Mouse (Mus musculus) lung, embryonic 16.5 days (tissue): ENCODE measurements around the gene Gm26661. TPM values are rescaled to one million over a fixed set of nuclear protein-coding genes. Genes with fewer than 3 reads are reported as not detected.

Experiments
- ATAC-seq: fragments of 200-750 bp; cut with Nextera tagmentation; 2 replicates; pipeline ENCODE4 v1.8.0; 2017; ENCODE audit warnings: low read depth, mild to moderate bottlenecking, moderate library complexity
- H3K27ac ChIP-seq: fragments of 300-500 bp; sonication (generic); 2 replicates; pipeline ENCODE4 v1.5.1; 2014; ENCODE audit warnings: mild to moderate bottlenecking, control low read depth, low read length
- H3K27me3 ChIP-seq: fragments of 300-500 bp; sonication (generic); 2 replicates; pipeline ENCODE4 v1.6.1; 2014; ENCODE audit warnings: low read depth, low read length, mixed read lengths; ENCODE audit not compliant: control insufficient read depth, insufficient read depth
- H3K36me3 ChIP-seq: fragments of 300-500 bp; sonication (generic); 2 replicates; pipeline ENCODE4 v1.6.1; 2014; ENCODE audit warnings: low read length; ENCODE audit not compliant: control insufficient read depth, insufficient read depth
- H3K4me1 ChIP-seq: fragments of 300-500 bp; sonication (generic); replicated peaks from 2 replicates; pipeline ENCODE4 v1.6.1; 2014; ENCODE audit warnings: low read length, mixed read lengths; ENCODE audit not compliant: control insufficient read depth, insufficient read depth
- H3K4me2 ChIP-seq: fragments of 300-500 bp; sonication (generic); 2 replicates; pipeline ENCODE4 v1.6.1; 2014; ENCODE audit warnings: low read depth, low read length, control low read depth
- H3K4me3 ChIP-seq: fragments of 300-500 bp; sonication (generic); 2 replicates; pipeline ENCODE4 v1.5.1; 2014; ENCODE audit warnings: mild to moderate bottlenecking, low read length, control low read depth
- H3K9ac ChIP-seq: fragments of 300-500 bp; sonication (generic); 2 replicates; pipeline ENCODE4 v1.6.1; 2014; ENCODE audit warnings: low read length, control low read depth
- H3K9me3 ChIP-seq: fragments of 300-500 bp; sonication (generic); 2 replicates; pipeline ENCODE4 v1.6.1; 2016; ENCODE audit warnings: low read length; ENCODE audit not compliant: control insufficient read depth
- WGBS: fragments of 180-500 bp; shearing (Covaris S2); extraction: QIAGEN DNeasy Blood & Tissue Kit; methylation state at CpG from one replicate; pipeline ENCODE4 v1.1.7; 2014; 5-methylcytosine and 5-hydroxymethylcytosine counted together
- polyA plus RNA-seq: library from polyadenylated mRNA; unstranded; fragments of >200 nt; fragmentation: Nextera tagmentation; extraction: Ambion mirVana; gene quantifications from 2 replicates; pipeline ENCODE4 v1.2.1, GENCODE M21; 2015

Gene Gm26661
- polyA plus RNA-seq, 1 experiment from 2014 or later = not detected

GRCm38 (mm10) chr14:7831770-7832439 lies 40.5 kb downstream of the Gm26661 start:
- Histone ChIP-seq H3K9ac (no peak overlapping the region), H3K27ac (no peak overlapping the region), H3K27me3 (no peaks in the 10 kb centered on the region), H3K4me1 (peaks cover 8% of the 10 kb centered on the region; the same call in 1 of the 2 replicates), H3K36me3 (no peaks in the 10 kb centered on the region), H3K9me3 (no peaks in the 10 kb centered on the region), H3K4me2 (no peak overlapping the region), H3K4me3 (no peak overlapping the region)
- 50% methylated on average over 1 of the region's 1 CpGs for WGBS
- ATAC-seq = no peak

GRCm38 (mm10) chr14:7832440-7832783 lies 41.0 kb downstream of the Gm26661 start:
- Histone ChIP-seq H3K9ac (no peak overlapping the region), H3K36me3 (no peaks in the 10 kb centered on the region), H3K4me2 (no peak overlapping the region), H3K4me1 (0 out of 2 replicates have a peak, but pooled peaks cover 5% of the 10 kb centered on the region), H3K27ac (no peak overlapping the region), H3K4me3 (no peak overlapping the region), H3K27me3 (no peaks in the 10 kb centered on the region), H3K9me3 (no peaks in the 10 kb centered on the region)
- no peak for ATAC-seq
- 90% methylated on average over 5 of the region's 5 CpGs for WGBS

GRCm38 (mm10) chr14:7833458-7833857 lies 42.1 kb downstream of the Gm26661 start:
- WGBS = 77% methylated on average over 4 of the region's 4 CpGs
- Histone ChIP-seq H3K4me2 (no peak overlapping the region), H3K4me3 (no peak overlapping the region), H3K27me3 (no peaks in the 10 kb centered on the region), H3K36me3 (no peaks in the 10 kb centered on the region), H3K27ac (no peak overlapping the region), H3K4me1 (0 out of 2 replicates have a peak, but pooled peaks cover 5% of the 10 kb centered on the region), H3K9me3 (no peaks in the 10 kb centered on the region), H3K9ac (no peak overlapping the region)
- ATAC-seq = no peak

- H3K9me3 ChIP-seq = no peaks in the 10 kb centered on the region
- H3K36me3 ChIP-seq = no peaks in the 10 kb centered on the region
- H3K4me3 ChIP-seq = no peak overlapping the region
- no peak overlapping the region for H3K4me2 ChIP-seq
- no peak for ATAC-seq
- WGBS = 86% methylated on average over 5 of the region's 5 CpGs
- no peak overlapping the region for H3K9ac ChIP-seq
- H3K27ac ChIP-seq = no peak overlapping the region
- no peaks in the 10 kb centered on the region for H3K27me3 ChIP-seq
- peaks cover 9% of the 10 kb centered on the region for H3K4me1 ChIP-seq
Measured at GRCm38 (mm10) chr14:7838564-7839089, 47.2 kb downstream of the Gm26661 start.

- H3K36me3 ChIP-seq = no peaks in the 10 kb centered on the region
- no peak overlapping the region for H3K27ac ChIP-seq
- H3K27me3 ChIP-seq = no peaks in the 10 kb centered on the region
- WGBS = 32% methylated on average over 8 of the region's 8 CpGs
- H3K4me3 ChIP-seq = no peak overlapping the region
- H3K4me1 ChIP-seq = peaks cover 12% of the 10 kb centered on the region
- no peak overlapping the region for H3K4me2 ChIP-seq
- no peak overlapping the region for H3K9ac ChIP-seq
- H3K9me3 ChIP-seq = no peaks in the 10 kb centered on the region
- no peak for ATAC-seq
Measured at GRCm38 (mm10) chr14:7839950-7840514, 48.6 kb downstream of the Gm26661 start.

Other genes starting within 250 kb of the Gm26661 start
- 0.23 and 0.25 TPM in 2 replicates for gene Gm3558, start 223.0 kb upstream of the Gm26661 start, polyA plus RNA-seq
- not detected in 2 replicates for gene Gm10338, start 196.0 kb upstream of the Gm26661 start, polyA plus RNA-seq
- not detected in 2 replicates for gene Gm10128, start 147.6 kb upstream of the Gm26661 start, polyA plus RNA-seq
- 15.2 and 16.0 TPM in 2 replicates for gene Flnb, start 26.4 kb downstream of the Gm26661 start, polyA plus RNA-seq
- gene Gm45521, start 165.7 kb downstream of the Gm26661 start, polyA plus RNA-seq = not detected in 2 replicates
- gene Dnase1l3, start 203.0 kb downstream of the Gm26661 start, polyA plus RNA-seq = 0.18 and 0.28 TPM in 2 replicates
- 12.5 and 14.5 TPM in 2 replicates for gene Abhd6, start 211.3 kb downstream of the Gm26661 start, polyA plus RNA-seq